Mouse (Mus musculus): ENCODE measurements around the gene Ggact.

- TF ChIP-seq CTCF (IDR thresholded peaks at IDR 0.05; ENCODE audit: insufficient read depth, low read length) (no peak), POLR2A (IDR thresholded peaks at IDR 0.05; ENCODE audit: borderline replicate concordance, extremely low read depth, low read depth, low read length) (no peak)
Measured at GRCm38 (mm10) chr14:122875056-122875455, 38.5 kb downstream of the Ggact start.

All from lung, adult 2 months (tissue).